Mouse (Mus musculus): ENCODE measurements at regions not wholly inside any gene's neighbourhood (a gene's known extent, or its start where the extent isn't known, plus 50 kb on each side); places are given as distances from the start of the nearest gene placed in this dataset.

DNA sequence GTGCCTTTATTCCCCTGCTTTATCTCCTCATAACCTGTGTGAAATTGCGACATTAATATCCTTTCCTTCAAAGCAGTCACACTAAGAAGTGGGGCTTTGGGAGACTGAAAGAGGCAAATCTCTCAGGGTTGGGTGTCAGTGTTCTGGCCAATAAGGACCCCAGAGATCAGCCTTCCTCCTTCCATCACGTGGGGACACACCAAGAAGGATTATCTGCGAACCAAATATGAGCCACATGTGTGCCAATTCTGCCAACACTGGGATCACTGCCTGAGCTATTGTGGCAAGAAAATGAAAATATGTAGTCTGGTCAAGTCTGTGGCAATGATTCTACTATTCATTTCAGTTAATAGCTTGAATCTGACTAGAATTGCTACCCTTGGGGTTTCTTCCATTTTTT lies 243.9 kb upstream of the Dab2 start:
- DNase-seq, result no peak

DNA sequence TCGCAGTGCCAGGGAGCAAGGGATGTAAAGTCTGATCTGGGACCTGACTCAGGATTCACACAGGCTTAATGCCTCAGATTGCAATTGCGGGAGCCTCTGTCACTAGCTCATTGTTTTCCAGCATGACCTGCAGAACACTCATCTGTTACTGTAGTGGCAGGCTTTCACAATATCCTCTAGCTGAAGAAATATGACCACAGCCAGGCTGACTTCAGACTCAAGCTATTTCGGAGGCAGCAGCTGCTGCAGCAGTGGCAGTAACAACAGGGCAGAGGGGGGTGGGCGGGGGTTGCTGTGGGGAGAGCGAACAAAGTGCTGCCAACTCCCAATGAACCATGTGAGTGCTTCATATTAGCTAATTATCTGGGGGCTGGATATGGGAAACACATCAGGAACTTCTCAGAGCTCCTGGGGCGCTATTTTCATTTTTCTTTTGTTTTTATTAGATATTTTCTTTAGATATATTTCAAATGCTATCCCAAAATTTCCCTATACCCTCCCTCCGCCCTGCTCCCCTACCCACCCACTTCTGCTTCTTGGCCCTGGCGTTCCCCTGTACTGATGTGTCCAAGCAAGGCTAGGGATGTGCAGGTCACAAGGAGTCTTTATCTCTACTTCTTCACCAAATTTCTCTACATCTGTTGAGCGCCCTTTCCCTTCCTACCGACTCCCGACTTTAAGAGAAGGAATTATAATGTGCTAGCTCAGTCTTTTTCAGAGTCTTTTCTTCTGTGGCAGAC lies 242.5 kb upstream of the Dab2 start:
- DNase-seq, result no peak

DNA sequence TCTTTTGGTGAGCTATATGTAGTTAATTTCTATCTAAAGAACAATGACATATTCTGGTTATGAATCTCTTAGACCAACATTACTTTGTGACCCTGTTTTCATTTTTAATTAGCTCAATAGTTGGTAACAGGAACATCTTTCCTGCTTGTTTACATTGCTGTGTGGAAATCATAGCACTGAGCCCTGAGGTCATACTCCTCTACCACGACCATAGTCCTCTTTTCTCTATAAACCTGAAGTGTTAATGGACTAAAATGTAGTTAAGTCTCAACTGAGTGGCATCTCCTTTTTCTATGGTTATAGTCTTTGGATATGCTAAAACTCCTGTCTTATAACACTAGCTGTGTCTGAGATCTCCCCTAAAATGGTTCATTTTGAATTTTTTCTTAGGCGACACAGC lies 240.2 kb upstream of the Dab2 start:
- DNase-seq, result no peak

DNA sequence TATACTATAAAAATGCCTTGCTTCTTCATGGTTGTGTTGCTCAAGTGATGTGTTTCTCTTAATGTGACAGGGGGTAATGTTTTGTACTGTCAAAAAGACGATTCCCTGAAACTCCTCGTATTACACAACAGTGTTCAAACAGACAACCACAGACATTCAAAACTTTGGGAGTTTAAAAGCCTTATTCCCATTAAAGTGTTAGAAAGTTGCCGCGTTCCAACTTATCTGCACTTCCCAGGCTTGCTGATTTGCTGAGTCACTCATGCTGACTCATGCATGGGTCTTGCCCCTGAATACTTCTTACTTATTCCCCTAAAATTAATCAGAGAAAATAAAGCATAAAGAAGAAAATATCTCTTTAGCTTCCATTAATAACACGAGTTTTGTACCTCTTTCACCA lies 239.8 kb upstream of the Dab2 start:
- DNase-seq, result no peak

DNA sequence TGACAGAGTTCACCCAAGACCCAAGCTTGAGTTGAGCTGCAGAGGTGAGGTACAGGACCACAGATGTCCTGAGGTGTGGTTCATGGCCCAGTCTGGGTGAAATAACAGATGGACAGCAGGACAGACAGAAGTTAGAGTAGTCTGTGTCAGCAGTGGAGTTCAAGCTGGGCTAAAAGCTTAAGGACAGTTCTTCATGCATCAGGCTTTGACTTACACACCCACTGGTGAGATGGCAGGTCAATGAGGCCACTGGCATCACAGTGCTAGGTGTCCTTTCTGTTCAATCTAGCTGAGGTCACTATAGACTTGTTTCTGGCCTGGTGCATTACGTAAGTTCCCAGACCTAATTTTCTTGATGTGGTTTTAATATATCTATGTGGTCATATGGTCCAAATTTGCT lies 238.9 kb upstream of the Dab2 start:
- no peak for DNase-seq

DNA sequence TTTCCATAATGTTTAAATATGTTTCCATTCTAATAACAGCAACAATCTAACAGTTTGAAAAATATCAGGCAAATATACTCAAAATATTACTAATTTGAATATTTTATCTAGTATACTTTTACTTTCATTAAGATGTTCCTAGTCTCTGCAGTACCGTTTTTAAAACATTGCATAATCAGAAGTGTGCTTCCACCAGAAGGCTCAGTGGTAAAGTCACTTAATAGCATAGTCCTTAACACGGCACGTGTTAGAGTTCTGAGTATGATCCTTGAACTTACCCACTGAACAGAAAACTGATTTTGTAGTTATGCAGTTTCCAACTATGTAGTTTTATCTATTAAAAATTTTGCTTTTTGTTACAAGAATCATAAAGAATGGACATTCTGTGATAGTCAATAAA lies 234.5 kb upstream of the Dab2 start:
- DNase-seq, result no peak

DNA sequence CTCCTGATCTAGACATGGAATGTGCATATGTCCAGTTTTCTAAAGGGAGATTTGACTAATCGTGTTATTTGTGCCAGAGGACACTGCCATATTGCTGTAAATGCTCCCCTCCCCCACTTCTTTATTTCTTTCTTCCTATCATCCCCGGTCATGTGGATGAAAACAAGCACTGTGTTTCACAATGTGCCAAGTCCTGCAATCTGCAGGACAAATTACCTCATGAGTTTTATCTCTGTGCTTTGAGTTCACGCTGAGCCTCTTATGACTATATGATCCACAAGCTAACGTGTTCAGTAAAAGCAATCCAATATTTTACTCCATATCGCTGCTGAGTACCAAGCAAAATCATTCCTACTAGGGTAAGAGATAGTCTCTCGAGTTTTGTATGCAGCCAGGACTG lies 232.2 kb upstream of the Dab2 start:
- no peak for DNase-seq

DNA sequence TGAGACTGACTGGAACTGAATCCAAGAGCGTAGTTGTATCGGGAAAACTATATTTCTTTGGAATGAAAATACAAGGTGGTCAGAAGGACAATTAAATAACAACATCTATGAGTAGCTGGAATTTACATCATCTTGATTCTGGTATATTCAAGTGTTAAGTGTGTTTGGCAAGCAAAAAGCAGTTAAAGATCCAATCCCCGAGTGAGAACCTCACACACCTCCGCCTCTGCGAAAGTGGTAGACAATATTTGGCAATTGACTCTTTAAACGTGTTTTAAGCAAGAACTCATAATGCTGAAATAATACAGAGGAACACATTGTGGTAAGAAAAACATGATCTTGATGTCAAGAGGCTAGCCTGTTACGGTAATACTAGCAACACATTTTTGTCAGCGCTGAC lies 231.2 kb upstream of the Dab2 start:
- no peak for DNase-seq

DNA sequence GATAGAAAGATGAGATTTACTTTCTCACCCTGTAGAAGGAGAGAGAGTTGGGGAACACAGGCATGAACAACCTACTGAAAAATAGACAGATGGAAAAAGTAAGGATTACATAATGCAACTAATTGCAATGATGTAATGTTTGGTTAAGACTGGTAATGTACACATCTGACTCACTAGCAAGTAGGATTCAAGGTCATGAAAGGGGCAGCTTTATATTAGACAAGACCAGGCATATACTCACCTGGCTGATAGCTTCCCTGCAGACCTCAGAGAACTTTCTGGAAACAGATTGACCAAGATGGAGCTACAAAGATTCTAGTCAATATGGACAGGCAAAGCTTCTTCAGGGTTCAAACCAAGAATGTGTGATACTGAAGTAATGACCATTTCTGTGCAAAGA lies 227.7 kb upstream of the Dab2 start:
- DNase-seq, result no peak

DNA sequence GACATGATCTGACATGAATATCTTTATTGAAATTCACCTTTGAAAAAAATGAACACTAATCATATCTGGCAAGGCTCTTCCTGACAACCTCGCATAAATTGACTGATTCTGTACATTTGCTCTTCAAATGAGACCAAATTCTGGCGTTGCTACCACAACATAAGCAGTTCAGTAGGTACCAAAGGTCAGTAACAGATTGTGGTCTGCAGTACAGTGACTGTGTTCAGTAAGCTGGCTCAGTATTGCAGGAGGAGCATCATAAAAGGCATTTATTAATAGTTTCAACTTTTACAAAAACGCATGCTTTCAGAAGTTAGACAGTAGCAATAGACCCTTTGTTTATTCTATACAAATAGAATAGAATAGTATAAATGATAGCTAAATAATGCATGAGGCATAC lies 226.7 kb upstream of the Dab2 start:
- DNase-seq, result no peak

DNA sequence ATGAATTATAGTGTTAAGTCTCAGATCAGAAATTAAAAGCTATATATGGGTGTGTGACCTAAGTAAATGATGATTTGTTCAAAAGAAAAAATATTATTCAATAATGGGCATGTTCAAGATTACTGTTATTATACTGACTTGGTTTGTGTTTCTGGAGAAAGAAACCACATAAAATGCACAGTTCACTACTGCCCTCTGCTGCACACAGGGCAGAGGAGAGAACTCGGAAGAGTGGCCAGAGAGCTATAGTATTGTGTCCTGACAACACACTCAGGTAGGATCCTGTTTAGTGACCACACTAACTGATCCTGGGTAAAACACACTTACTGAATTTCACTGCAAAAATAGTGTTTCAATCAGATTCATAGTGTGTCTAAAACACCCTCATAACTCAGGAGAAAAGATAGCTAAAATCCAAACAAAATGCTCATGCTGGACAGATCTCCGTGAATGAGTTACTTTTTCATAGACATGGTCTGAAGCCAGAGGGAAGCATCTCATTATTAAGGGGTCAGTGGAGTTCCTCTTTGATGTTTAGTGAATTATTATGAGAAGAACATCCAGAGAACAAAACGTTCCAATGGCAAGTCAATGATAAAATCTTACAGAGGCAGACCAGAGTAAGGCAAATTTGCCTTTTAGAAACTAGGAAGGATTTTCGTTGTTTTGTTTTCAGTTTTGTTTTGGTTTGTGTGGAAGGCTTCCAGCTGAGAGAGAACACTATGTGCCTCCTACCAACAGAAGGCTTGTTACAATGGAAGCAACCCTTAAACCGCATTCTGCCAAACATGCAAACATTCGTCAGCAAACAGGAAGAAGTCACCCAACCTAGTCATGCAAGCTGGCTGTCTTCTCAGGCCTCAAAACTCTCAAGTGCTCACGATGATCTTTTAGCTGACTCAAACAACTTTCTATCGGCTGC lies 218.6 kb upstream of the Dab2 start:
- peak; percentile 63 for DNase-seq

DNA sequence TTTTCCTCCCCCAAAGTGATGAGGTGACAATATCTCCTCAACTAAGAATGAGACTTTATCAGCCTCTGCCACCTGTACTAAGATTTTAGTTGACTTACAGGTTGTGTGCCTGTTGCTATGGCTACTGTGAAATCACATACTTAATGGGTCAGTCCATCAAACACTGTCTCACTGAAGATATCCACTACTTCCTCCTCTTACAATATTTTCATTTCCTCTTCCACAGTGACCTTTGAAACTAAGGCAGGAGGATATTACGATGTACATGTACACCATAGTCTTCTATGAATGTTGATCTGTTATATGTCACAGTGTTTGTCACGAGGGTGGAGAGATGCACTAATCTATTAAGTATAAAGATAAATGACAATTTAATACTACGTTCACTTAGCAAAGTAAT lies 212.4 kb upstream of the Dab2 start:
- DNase-seq, result no peak

DNA sequence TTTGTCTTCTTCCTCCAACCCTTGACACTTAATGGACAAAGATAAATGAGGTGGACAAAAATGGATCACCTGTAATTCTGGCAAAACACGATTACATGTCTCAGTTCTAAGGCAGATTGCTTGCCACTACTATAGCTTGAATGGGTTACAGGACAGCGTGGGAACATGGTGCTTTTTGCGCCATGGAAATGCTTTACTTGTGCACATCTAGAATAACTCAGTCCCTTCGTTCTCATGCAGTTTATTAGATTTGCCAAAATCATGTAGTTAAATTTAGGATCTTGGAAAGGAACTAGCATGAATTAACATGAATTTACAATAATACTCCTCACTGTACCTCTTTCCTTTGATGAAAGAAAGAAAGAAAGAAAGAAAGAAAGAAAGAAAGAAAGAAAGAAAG lies 211.1 kb upstream of the Dab2 start:
- DNase-seq, result no peak

DNA sequence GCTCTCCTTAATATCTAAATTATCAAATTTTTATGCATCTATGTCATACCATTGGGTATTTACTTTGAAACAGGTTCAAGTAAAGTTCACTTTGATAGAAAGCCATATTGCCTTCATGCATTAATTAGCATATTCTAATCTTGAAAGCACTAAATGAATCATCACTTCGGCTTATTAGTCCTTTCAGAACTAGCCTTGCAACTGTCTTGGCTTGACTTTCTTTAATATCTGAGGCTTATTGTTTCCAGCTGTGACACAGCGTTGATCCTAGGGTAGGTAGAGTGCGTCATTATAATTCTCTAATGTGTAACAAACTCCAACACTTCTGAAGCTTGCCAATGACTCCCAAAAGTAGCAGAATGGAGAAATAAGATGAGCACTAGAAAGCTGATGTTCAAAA lies 169.9 kb upstream of the Dab2 start:
- no peak for DNase-seq

DNA sequence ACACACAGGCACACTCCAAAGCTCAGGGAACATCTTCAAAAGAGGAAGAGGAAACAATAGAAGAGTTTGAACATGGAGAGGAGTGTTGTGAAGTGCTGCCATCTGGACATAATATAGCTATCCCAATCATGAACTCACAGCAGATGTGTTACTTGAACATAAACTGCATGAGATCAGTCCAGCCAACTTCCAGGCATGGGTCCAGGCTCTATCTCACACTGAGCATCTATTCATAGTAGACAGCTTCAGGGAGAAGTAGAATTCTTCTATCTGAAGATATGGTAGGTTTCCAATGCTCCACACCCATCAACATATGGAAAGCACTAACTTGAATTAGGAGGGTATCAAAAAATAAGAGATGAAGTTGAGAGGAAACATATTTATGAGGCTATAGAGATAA lies 167.4 kb upstream of the Dab2 start:
- DNase-seq, result no peak

DNA sequence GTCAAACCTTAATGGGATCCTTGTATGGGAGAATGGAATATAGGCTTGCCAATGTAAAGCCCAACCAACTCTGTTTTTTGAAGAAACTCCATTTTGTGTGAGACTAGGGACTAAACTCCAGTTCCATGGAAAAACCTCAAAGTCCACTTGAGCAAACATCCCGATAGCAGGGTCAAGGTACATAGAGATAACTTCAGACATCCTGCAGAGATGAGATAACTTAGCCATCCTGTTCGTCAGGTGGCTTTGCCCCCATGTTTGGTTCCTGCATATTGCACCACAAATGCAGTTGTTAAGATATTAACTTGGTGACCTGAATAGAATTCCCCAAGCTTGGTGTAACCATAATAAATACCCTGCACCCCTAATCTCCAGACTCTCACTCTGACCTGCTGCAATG lies 154.5 kb upstream of the Dab2 start:
- no peak for DNase-seq

DNA sequence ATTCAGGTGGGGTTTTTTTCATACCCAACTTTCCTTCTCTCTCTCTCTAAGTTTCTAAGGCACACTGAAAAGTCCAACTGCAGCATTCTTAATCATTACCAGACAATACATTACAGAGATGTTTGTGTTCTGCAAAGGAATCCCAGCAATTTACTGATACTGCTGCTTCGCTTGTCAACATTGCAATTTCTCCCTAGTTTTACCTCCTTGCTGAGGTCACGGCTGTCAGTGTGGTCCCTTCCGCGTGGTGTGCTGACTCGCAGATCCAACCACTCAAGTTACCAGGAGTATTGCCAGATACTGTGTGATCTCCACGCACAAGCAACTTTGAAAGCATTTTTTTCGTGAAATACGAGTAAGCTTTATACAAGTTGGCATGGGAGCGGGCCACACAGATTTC lies 144.9 kb upstream of the Dab2 start:
- no peak for DNase-seq

DNA sequence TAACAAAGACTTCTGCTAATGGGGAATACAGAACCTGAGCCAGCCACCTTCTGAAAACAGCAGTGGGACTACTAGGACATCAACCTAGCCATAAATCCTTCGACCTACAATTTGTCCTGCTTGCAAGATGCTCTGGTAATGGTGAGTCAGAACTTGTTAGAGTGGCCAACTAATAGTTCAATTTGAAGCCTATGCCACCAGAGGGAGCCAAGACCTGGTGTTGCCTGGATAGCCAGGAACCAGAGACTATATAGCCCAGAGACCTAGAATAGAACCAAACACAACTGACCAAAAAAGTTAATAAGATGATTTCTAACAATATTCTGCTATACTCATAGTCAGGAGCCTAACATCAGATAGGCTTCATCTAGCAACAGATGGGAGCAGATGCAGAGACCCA lies 119.3 kb upstream of the Dab2 start:
- no peak for DNase-seq

DNA sequence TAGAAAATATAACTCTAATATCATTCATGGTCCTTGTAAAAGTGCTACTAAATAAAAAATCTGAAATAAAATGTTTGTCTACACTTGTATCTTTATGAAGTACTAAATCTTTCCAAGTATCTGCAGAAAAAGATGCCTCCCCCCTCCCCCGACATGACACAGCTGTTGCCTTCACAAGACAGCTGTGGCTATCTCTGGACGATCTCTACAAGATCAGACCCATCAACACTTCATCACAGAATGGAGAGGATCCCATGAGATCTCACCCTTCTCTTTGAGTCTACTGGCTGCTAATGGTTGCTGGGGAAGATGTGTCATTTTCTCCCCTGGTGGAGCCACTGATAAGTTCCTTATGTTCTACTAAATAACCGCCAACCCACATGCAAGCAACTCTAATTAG lies 116.0 kb upstream of the Dab2 start:
- DNase-seq, result no peak

DNA sequence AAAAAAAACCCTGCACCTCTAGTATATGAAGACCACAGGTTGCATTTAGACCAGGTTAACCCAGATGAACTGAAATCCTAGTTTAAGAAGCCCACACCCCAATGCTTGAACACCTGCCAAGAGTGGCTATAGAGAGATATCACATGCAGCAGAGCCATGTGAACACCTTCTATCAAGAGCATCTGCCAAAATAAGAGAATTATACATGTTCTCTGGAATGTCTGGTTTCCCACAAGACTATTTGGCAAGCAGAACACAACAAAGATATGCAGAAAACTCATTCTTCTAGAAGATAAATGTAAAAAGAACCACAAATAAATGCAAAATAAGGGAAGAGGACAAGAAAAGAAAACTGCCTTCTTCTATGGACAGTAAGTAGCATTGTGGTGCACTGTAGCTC lies 107.7 kb upstream of the Dab2 start:
- no peak for DNase-seq

DNA sequence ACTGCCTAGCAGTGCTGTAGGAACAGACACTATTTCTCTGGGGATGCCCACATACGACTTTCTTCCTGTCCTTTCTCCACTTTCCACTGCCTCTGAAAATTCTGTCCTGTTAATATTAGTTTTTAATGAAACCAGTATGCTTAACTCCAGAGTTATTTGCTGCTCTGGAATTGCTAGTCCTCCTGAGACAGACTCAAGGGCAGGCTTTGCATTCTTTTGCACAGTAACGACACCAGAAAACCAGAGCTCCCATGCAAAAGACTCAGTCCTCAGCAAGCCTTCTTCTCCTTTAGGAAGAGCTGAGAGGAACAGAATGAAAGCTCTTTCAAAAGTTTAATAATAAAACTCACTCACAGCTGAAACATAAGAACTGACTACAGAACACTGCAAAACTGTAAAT lies 92.3 kb upstream of the Dab2 start:
- no peak for DNase-seq

DNA sequence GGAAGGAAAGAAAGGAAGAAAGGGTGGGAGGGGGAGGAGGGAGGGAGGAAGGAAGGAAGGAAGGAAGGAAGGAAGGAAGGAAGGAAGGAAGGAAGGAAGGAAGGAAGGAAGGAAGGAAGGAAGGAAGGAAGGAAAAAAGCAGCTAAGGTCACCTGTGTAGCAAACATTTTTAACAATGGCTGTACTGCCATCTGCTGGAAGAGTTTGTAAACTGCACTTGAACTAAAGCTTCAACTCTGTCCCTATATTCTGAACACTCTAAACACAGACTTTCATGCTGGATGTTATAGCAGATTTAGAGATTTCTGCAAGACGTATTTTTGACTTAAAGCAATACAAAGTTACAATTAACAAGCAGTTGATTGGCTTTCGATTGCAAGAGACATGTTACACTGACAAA lies 90.3 kb upstream of the Dab2 start:
- peak; percentile 52 for DNase-seq

DNA sequence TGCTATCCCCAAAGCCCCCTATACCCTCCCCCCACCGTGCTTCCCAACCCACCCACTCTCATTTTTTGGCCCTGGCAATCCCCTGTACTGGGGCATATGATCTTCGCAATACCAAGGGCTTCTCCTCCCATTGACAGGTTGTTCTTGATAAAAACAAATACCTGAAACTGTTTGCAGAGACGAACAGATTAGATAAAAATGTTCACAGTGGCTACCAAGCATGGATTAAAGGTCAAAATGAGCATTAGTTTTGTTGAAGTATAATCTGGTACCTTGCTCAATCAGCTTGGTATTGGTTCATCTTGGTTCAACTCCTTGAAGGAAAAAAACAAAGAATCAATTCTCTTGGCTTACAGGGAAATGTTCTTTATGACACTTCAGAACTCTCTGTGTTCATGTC lies 81.5 kb upstream of the Dab2 start:
- no peak for DNase-seq

DNA sequence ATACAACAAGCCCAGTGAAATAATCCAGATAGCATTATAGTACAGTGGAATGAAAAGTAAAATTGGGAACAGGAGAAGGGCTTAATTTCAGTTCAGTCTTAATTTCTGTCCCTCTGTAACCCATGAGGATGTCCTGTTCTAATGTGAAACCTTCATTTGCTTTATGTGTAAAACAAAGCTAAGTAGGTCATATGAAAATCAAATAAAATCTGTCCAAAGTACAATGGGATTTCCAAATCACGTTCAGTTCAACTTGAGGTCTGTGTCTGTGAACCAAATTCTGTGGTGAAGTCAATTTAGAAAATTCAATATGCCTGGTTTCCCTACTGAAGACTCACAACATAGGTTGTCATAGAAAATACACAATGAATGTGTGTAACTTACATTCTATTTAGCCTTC lies 74.4 kb upstream of the Dab2 start:
- no peak for DNase-seq

DNA sequence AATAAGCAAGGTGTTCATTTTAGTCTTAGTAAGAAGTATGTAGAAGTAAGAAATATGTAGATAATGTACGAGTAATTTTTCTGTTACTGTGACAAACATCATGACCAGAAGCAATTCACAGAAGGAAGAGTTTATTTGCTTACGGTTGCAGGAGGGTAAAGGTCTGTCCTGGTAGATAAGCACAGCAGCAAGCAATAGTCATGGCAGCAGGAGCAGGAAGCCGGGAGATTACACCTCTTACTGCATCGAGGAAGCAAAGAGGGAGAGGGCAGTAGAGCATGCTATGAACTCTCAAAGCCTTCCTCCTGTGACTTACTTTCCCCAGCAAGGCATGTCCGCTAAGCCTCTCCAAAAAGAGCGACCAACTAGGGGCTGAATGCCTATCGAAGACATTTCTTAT lies 69.0 kb upstream of the Dab2 start:
- DNase-seq, result no peak
